Mouse (Mus musculus): ENCODE data around the gene Rnf43.

Gene Rnf43

DNA sequence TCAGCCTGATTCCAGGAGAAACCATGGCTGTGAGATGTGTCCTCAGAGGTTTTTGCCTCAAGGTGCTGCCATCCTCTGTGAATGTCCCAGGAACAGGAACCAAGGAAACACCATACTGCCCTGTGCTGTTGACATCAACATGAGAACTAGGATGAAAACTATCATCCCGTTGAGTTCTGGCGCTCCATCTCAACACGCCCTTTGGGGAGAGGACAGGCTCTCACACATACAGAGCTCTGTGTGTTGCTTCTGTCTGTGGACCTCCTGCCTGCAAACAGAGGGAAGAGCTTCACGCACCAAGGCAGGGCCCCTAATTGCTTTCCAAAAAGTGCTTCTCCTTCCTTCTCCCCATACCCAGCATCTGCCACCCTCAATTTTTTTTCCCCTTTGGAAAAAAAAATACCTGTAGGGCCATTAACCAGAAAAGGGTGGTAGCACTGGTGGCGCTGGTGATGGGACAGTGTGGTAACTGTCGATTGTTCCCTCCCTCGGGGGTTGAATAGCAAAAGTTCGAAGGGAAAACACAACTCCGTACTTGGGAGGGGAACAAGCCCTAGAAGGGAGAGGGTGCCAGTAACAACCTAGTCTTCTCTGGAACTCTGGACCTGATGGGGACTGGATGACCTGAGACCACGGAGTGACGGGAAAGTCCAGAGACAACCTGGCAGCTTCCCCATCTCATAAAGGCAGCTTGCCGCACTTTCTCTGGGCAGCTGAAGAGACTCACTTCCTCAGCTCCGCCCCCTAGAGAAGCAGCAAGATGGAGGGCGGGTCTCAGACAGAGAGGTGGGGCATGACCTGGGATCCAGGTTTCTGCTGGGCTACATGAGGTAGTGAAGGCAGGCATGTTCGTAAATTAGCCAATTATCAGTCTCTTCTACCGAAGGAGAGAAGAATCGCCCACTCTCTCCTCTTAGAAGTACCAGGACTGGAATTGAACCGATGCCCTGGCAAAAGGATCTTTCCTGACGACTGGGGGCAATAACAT is 85.9 kb downstream of the Rnf43 start:
- no peak for DNase-seq

DNA sequence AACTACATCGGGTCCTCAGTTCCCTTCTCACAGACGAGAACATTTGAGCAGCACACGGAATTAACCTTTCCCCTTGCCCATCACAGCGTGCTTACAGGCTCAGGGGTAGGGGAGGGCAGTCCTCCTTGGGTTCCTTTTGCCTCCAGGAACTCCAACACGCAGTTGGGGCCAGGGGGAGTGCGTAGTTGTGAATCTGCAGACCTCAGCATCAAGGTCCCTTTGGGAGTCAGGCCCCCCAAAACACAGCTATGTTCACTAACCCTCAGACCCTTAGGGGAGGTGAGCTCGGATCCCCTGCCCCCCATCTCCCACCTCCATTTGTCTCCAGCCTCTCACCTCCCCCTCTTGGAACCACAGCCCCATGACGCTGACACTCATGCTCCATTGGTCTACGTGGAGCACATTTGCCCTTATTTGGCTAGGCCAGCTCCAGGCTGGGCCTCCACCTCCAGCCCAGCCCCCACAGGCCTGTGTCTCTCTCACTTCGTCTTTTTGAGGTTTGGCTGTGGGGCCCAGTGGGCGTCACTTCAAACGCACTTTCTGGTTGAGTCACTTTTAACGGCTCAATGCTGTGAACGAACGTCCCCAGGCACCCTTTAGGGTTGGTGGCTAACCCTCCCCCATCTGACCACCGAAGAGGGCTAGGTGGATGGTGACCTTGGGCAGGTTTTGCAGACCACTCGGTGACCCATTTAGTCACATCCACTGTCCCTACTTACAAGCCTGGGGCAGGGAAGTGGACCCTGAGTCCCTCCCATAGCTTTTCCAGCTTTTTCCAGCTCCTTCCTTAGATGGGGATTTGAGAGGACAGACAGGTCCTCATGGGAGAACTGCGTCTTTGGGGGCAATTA is 86.9 kb downstream of the Rnf43 start:
- no peak for DNase-seq

DNA sequence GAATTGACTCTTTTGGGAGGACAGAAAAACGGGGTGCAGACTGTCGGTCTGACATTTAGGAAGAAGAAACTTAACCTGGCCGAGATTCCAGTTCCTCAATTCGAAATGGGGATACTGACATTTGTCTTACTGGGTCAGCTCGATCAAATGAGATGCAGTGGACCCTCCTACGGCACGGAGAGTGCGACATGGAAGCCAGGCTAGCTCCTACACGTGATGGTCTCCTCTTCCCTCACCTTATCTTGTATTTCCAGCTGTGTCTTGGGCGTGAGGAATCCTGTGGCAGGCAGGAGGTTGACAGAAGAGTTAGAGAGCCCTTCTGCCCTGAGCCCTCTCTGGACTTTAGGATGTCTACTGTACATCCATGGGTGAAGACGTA is 87.5 kb downstream of the Rnf43 start:
- DNase-seq = no peak

DNA sequence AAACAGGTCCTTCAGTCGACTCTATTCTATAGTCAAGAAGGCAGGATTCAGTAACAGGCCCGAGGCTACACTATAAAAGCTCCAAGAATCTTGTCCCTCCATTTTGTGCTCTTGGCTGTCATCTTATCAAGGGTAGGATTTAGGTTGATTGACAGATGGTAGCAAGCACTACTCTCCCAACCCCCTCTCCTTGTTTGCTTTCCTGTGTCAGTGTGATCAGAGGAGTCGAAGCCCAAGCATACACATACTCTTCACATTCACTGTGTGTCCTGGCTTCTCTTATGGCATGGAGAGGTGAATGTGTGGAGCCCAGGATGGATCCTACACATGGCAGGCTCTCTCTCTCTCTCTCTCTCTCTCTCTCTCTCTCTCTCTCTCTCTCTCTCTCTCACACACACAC is 88.0 kb downstream of the Rnf43 start:
- DNase-seq = no peak

DNA sequence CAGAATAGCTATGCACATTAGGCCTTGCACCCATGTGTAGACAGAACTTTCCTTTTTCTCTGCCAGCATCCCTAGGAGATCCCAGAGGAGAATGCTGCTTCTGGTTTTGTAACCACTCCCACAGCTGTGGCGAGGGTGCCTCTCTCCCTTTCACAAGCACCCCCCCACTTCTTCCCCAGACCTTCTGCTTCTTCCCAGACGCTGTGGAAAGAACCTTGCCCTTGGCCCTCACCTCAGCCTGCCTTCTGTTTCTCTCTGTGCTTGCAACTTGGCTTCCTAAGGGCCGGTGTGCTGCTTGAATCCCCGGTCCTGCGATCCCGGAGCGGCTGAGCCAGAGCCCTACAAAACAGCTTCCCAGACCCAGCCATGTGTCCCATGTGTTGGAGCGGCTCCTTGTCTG is 88.5 kb downstream of the Rnf43 start:
- no peak for DNase-seq

DNA sequence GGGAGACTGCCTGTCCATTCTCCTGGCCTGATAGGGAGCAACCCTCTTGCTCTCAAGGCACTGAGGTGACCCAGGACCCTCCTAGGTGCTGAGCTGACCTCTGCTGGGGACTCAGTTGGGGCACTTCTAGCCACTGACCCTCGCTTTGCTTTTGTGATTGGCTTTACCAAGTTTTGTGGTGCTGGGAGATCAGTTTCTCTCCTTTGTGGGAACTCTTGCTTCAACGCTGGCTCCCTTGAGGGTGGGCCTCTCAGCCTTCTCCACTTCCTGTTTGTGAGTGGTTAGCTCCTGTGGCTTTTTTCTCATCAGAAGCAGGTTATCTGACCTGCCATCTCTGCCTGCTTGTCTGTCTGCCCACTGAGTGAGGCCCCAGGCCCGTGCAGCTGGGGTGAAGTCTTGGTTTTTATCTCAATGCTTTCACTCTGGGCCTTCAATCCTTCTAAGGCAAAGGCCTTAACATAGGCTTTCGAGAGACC is 89.0 kb downstream of the Rnf43 start:
- no peak for DNase-seq

DNA sequence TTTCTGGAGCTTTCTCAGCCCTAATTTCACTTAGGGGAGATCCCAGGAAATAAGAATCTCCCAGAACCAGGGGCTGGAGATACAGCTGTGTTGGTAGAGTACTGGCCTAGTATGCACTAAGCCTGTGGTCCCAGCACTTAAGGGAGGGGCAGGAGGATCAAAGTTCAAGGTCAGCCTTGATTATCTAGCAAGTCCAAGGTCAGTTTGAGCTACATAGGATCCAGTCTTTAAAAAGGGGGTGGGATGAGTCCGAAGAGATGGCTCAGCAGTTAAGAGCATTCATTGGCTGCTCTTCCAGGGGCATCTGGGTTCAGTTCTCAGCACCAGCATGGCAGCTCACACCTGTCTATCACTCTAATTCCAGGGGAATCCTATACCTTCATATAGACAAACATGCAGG is 89.8 kb downstream of the Rnf43 start:
- no peak for DNase-seq

DNA sequence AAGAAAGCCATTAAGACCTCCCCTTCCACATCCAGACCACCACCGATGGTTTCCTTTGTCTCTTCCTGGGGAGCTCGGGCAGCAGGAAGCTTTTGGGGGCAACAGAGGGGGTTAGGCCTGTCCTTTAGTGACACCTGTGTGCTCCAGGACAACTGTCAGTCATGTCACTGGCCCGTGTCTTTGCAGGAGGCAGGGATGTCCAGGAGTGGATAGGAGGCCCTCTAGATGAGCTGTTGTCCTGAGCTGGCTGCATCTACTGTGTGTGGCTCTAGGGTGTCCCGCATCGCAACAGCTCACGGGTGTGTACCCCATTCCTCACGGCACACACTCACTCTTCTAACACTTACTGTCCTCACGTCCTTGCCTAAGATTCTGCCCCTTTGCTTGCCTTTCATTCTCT is 90.7 kb downstream of the Rnf43 start:
- no peak for DNase-seq

DNA sequence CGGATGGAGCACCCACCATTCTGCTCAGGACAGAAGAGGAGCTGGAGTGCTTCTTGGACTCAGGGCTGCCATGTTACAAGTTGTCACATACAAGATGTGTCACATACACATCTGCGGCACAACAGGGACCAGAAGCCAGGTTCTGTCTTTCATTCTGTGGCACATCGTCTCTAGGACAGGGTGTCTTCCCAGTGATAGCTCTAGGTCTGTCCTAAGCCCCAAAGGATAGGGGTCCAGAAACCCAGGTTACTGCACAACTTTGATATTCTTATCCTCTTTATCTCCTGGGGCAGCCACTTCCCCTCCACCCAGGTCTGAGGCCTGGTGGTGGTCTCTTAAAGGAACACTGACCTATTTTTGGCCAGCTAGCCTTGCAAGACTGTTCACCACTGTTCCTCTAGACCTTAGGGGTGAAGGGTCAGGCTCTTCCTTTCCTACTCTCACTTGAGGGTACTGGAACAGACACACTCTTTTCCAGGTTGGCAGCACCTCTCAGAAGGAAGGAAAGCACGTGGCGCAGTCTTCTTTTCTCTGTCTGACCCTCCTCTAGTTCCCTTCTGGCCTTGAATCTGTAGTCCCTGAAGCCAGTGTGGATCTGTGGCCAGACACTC is 91.5 kb downstream of the Rnf43 start:
- no peak for DNase-seq

DNA sequence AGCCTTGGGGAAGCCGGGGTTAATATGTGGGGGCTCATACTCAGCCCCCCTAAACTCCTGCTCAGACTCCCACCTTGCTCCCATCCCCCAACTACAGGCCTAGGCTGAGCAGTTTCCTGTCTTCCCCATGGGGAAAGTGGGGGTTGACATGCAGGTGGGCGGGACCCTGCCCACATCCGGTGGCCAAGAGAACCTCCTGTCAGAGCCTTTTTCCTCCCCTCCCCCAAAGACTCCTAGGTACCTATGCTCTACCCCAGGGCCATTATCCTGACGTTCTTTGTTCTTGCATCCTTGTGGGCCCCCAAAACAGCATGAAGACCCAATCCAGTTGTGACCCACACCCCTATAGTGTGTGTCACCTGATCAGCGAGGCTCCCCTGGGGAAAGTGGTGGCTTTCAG is 92.1 kb downstream of the Rnf43 start:
- no peak for DNase-seq

DNA sequence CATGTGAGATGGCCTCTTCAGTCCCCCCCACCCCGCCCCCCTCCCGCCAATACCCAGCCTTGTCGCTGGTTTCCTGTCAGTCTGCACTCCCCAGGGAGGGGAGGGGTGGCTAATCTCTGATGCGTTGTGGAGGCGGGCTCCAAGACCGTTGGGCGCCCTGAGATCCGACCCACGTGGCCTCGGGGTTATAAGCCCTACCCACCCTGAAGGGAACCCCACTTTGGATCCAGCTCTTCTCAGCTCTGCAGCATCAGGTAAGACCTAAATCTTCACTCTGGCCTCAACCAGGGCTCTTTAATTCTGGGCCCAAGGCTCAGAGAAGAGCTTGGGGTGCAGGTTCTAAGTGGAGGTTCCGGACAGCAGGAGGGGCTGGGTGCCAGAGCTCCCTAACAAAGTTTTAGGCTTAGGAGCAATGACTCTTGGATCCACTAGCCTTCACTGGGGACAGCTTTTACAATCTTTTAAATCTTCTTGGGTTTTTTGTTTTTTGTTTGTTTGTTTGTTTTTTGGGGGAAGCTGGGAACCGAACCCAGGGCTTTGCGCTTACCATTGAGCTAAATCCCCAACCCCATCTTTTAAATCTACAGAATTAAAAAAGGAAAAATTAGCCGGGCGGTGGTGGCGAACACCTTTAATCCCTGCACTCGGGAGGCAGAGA is 93.0 kb downstream of the Rnf43 start:
- DNase-seq = no peak

DNA sequence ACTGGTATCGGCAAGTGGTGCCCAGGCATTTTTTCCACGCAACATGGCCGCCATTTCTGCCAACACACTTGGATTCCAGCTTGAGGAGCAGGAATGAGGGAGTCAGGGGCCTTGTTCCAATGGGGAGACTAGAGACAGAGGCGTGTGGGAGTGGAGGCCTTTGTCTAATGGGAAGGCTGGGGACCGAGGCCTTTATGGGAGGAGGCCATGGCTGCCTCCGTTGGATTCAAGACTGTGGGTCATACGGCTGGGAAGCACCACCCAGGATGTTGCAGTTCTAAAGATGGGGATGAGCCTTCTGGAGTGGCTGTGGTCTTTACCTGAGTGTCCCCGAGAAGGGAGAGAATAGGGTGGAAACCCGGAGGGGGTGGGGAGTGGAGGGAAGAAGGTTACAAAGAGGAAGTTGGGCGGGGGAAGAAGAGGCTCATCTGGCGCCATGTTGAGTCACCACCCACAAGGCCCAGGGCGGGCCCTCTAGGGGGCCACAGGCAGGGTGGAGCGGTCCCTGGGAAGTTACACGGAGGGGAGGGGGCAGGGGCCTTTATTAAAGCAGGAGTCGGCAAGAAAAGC is 93.8 kb downstream of the Rnf43 start:
- DNase-seq = no peak

DNA sequence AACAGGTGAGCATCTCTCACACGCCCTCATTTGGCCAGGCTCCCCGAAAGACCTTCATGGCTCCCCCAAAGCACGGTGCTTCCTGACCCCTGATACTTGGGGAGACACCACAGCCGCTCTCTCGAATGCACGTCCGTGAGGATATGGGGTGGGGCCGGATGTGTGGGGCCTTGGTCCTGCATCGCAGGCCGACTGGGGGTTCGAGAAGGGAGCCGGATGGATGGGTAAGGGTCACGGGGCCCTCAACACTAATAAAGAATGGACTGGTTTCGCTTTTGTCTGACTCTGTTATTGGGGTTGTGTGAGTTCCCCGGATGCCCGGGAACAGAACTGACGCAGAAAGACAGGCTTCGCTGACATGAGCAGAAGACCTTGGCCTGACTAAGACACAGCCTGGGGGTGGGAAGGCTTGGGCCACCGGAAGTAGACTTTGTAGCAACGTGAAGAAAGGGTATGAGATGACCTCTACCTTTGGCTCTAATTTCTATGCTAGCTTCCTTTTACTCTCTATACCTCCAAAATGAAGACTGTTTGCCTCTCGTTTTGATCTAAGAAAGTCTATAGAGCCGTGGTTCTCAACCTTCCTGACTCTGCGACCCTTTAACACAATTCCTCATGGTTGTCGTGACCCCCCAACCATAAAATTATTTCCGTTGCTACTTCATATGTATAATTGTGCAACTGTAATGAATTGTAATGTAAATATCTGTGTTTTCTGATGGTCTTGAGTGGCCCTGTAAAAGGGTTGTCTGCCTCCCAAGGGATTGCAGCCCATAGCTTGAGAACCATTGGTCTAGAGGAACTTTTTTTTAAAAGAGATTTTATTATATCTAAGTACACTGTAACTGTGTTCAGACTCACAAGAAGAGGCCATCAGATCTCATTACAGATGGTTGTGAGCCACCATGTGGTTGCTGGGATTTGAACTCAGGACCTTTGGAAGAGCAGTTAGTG is 94.8 kb downstream of the Rnf43 start:
- DNase-seq = no peak

DNA sequence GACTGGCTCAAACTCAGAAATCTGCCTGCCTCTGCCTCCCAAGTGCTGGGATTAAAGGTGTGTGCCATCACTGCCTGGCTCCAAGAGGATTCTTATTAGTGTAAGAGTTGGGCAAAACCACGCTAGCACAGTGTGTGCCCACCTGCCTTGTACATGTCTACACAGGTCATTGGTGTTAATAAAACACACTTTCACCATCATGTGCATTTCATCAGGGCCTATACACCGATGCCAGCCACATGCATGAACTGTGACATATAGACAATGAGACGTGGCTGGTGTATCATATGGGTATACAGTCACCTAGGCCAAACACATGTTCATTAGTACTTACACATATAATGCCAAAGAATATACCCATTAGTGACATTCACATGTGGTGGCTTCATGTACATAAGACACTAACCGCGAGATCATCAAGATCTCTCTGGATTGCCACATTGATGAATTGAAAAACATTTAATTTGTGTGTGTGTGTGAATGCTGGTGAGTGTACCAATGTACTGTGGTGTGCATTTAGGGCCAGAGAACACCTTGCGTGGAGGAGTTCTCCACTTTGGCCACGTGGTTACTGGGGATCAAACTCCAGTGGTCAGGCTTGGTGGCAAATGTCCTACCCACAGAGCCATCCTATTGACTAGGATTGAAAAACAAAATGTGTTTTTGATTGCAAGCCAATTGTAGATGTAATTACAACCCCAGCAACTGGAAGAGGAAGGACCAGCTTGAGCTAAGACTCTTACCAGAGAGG is 95.8 kb downstream of the Rnf43 start:
- DNase-seq = no peak

DNA sequence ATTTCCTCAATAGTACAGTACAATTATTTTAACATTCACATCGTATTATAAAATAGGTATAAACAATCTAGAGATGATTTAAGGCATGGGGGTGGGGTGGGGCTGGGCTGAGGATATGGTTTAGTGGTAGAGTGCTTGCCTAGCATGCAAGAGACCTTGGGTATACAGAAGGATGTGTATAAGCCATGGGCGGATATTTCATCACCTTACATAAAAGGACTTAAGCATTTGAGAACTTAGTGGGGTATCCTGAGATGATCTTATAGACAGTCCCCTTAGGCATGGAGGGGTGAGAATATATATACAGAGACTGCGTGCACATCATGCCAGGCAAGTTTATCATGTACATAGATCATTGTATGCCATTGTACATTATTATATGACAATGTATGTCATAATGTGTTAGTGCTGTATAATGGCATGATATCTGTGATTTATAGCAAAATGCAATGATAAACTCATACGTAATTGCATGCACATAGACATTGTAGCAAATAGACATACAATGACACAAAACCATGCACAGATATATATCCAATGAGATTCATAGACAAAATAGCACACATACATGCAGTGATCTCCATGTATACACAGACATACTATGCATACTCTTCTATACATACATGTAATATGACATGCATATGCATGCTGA is 96.6 kb downstream of the Rnf43 start:
- DNase-seq = no peak

DNA sequence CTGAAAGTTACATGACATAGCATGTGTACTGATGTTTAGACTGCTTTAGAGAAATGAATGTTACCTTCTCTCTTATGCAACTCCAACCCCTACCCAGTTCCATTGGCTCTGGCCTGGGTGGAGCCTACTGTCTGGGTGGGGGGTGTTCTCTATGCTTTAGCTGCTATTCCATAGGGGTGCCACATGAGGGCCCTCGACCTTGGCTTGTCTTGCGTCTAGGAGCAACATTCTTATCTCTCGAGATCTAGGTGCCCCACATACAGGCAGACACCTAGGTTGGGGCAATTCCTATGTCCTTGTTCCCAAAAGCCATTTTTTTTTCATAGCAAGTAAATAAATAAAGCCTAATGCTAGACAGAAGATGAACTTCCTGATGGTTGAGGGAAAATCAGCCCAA is 97.1 kb downstream of the Rnf43 start:
- peak; percentile 29 for DNase-seq

DNA sequence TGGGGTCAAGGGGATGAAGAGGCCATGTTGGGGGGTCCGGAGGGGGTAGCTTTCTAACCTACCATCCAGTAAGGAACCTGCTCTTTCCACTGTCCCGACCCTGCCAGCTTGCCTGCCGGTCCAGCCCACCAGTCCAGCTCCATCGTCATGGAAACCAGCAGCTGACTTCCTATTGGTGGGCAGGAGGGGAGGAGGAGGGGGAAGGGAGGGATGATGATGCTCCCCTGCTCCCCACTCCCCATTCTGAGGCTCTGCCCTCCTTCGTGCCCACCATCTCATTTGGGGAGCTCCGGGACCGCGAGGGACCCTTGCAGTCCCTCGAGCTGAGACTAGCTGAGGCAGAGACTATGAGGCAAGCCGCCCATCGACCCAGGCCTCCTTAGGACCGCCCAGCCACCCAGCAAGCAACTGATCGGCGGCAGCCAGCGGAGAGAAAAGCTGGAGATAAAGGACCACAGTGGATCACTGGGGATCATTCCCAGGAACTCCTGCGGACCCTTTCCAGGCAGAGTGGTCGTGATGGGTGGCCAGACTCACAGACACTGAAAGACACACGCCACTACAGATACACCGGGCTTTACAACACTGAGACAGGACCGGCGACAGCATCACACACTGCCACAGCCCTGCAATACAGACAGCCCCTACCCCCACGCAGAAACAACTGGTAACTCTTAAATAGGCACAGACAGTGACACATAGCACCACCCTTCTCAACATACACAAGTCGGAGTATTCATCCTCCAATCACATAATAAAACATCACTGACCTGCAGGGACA is 98.0 kb downstream of the Rnf43 start, which contains the start of gene Tspoap1:
Tspoap1 (plus strand) TSS at position 241 of the 781 bp plus-strand sequence.
- peak; percentile 68 for DNase-seq

DNA sequence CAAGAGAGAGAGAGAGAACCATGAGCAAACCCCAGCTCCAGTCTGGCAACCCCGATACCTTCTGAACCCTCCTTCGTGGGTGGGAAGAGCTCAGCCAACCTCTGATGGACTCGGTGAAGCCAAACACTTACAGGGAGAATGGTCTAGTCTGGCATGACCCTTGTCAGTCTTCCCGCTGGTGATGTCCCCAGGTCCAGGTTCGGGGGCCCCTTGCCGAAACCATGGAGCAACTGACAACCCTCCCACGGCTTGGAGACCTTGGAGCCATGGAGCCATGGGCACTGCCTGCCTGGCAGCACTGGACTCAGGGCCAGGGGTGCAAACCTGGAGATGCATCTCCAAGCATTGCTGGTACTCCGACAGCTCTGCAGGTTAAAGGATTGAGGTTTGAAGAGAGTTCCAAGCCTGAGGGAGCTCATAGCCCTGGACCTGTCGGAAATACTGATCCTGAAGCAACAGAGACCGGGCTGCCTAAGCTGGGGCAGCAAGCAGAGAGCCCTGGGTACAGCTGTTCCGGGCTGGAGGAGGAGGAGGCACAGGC is 98.7 kb downstream of the Rnf43 start:
- DNase-seq = peak; percentile 51
